Mouse (Mus musculus): Measurements from ENCODE around the gene Rapgef5. TPM values are rescaled to one million over a fixed set of nuclear protein-coding genes. Genes with fewer than 3 reads are reported as not detected.

Rapgef5 gene
- total and polyA plus RNA-seq, 3 experiments = 4.2 to 6.8 (median 4.8) TPM

GRCm38 (mm10) chr12:117524311-117525013 lies 8.2 kb downstream of the Rapgef5 start:
- Histone ChIP-seq H3K9me3 (replicated peaks; ENCODE audit: low read length) (no peaks in the 10 kb centered on the region), H3K27me3 (replicated peaks) (peaks cover 1% of the 10 kb centered on the region), H3K4me3 (replicated peaks in 1 of 3; ENCODE audit: low read depth in 2 of 3, low read length in 2 of 3, poor library complexity in 1 of 3) (no peak overlapping the region), H3K4me2 (ENCODE audit: insufficient read depth, low read depth, poor library complexity, severe bottlenecking) (no peak overlapping the region), H3K27ac (ENCODE audit: insufficient read depth, low read depth) (no peak overlapping the region), H3K36me3 (replicated peaks in 1 of 2; ENCODE audit: control insufficient read depth in 1 of 2, insufficient read depth in 1 of 2, low read length in 1 of 2) (no peaks in the 10 kb centered on the region), H3K9ac (ENCODE audit: insufficient read depth, low read depth) (no peak overlapping the region), H3K79me2 (replicated peaks; ENCODE audit: control insufficient read depth, extremely low read depth, insufficient read depth, poor library complexity, severe bottlenecking) (no peaks in the 10 kb centered on the region), H3K4me1 (ENCODE audit: control insufficient read depth in 1 of 2, insufficient read depth in 2 of 2) (no peaks in the 10 kb centered on the region)
- dilution Hi-C loops (cut with MboI; ENCODE audit: extremely low pct_ligation_motif_present, extremely low pct_unique_long_range_greater_than_20kb, low sequenced_read_pairs) (no loop called here), in situ Hi-C loops (cut with MboI; ENCODE audit: low pct_ligation_motif_present, low pct_unique_long_range_greater_than_20kb, low sequenced_read_pairs) (no loop called here)
- no peak for DNase-seq (ENCODE audit: extremely low read depth)
- TF ChIP-seq ELF1 (IDR thresholded peaks at IDR 0.05; ENCODE audit: low read depth, low read length) (no peak), BHLHE40 (IDR thresholded peaks at IDR 0.05; ENCODE audit: low read depth, low read length) (no peak), MAZ (IDR thresholded peaks at IDR 0.05; ENCODE audit: low read depth, low read length) (no peak), ZMIZ1 (IDR thresholded peaks at IDR 0.05; ENCODE audit: low read depth, low read length) (no peak), KAT2A (IDR thresholded peaks at IDR 0.05; ENCODE audit: insufficient replicate concordance, low read length) (no peak), NRF1 (IDR thresholded peaks at IDR 0.05; ENCODE audit: low read depth, low read length) (no peak), PAX5 (IDR thresholded peaks at IDR 0.05; ENCODE audit: low read length) (no peak), MXI1 (IDR thresholded peaks at IDR 0.05; ENCODE audit: low read depth, low read length) (no peak)

- Histone ChIP-seq H3K4me3 (replicated peaks in 1 of 3; ENCODE audit: low read depth in 2 of 3, low read length in 2 of 3, poor library complexity in 1 of 3) (no peak overlapping the region), H3K27me3 (replicated peaks) (peaks cover 4% of the 10 kb centered on the region), H3K36me3 (replicated peaks in 1 of 2; ENCODE audit: control insufficient read depth in 1 of 2, insufficient read depth in 1 of 2, low read length in 1 of 2) (no peaks in the 10 kb centered on the region), H3K9ac (ENCODE audit: insufficient read depth, low read depth) (no peak overlapping the region), H3K9me3 (replicated peaks; ENCODE audit: low read length) (no peaks in the 10 kb centered on the region), H3K79me2 (replicated peaks; ENCODE audit: control insufficient read depth, extremely low read depth, insufficient read depth, poor library complexity, severe bottlenecking) (no peaks in the 10 kb centered on the region), H3K4me2 (ENCODE audit: insufficient read depth, low read depth, poor library complexity, severe bottlenecking) (no peak overlapping the region), H3K4me1 (ENCODE audit: control insufficient read depth in 1 of 2, insufficient read depth in 2 of 2) (no peaks in the 10 kb centered on the region), H3K27ac (ENCODE audit: insufficient read depth, low read depth) (no peak overlapping the region)
- no peak for DNase-seq (ENCODE audit: extremely low read depth)
- in situ Hi-C loops (cut with MboI; ENCODE audit: low pct_ligation_motif_present, low pct_unique_long_range_greater_than_20kb, low sequenced_read_pairs) (no loop called here), dilution Hi-C loops (cut with MboI; ENCODE audit: extremely low pct_ligation_motif_present, extremely low pct_unique_long_range_greater_than_20kb, low sequenced_read_pairs) (no loop called here)
- TF ChIP-seq MYC (IDR thresholded peaks at IDR 0.05; ENCODE audit: low read depth, low read length) (no peak), EP300 (IDR thresholded peaks at IDR 0.05; ENCODE audit: low read length) (no peak), CTCF (conservative IDR thresholded peaks at IDR 0.05 in 1 of 2, IDR thresholded peaks at IDR 0.05 in 1 of 2; ENCODE audit: low read depth in 2 of 2, low read length in 2 of 2) (no peak), USF1 (IDR thresholded peaks at IDR 0.05; ENCODE audit: low read depth, low read length) (no peak), CHD2 (IDR thresholded peaks at IDR 0.05; ENCODE audit: low read length) (no peak), MAX (IDR thresholded peaks at IDR 0.05; ENCODE audit: low read length) (no peak), RAD21 (IDR thresholded peaks at IDR 0.05; ENCODE audit: low read depth, low read length) (no peak), IRF4 (IDR thresholded peaks at IDR 0.05; ENCODE audit: low read depth, low read length) (no peak), JUN (IDR thresholded peaks at IDR 0.05; ENCODE audit: insufficient read depth, low read depth, low read length) (no peak), GABPA (IDR thresholded peaks at IDR 0.05; ENCODE audit: insufficient replicate concordance, low read depth, low read length) (no peak), CHD1 (IDR thresholded peaks at IDR 0.05; ENCODE audit: low read depth, low read length) (no peak), NELFE (IDR thresholded peaks at IDR 0.05; ENCODE audit: low read depth, low read length) (no peak), TCF12 (IDR thresholded peaks at IDR 0.05; ENCODE audit: low read depth, low read length) (no peak), ZC3H11A (IDR thresholded peaks at IDR 0.05; ENCODE audit: low read depth, low read length) (no peak), TBP (conservative IDR thresholded peaks at IDR 0.05; ENCODE audit: low read depth, low read length) (no peak), MEF2A (IDR thresholded peaks at IDR 0.05; ENCODE audit: borderline replicate concordance, low read depth, low read length) (no peak), POLR2AphosphoS2 (IDR thresholded peaks at IDR 0.05; ENCODE audit: low read depth, low read length) (no peak), PAX5 (IDR thresholded peaks at IDR 0.05; ENCODE audit: low read length) (no peak)
Observed at GRCm38 (mm10) chr12:117527889-117528288, 11.6 kb downstream of the Rapgef5 start.

Measured in CH12.LX (cell line).